Mouse (Mus musculus) left cerebral cortex, adult 8-10 months (tissue): ENCODE measurements around the gene Col23a1. TPM values are rescaled to one million over a fixed set of nuclear protein-coding genes. Genes with fewer than 3 reads are reported as not detected.
A peak's percentile ranks its signal among the peaks of the same experiment; 100 is the strongest.
"Not testable (repeated sequence)": the region's sequence is repeated elsewhere in the genome, so short reads cannot be mapped to it uniquely, and the experiment has no call there.

Experiments
- DNase-seq, 2 experiments: peaks; one replicate each; pipeline ENCODE4 v3.0.0; 2022; ENCODE audit warnings: low spot score in 2 of 2
- total RNA-seq, 4 experiments: library from RNA; stranded (reverse); gene quantifications; 2 replicates each; pipeline ENCODE4 v1.2.4; 2022

Gene Col23a1
- total RNA-seq, 4 experiments from 2014 or later: 8.0 to 11.0 (median 9.0) TPM

DNA sequence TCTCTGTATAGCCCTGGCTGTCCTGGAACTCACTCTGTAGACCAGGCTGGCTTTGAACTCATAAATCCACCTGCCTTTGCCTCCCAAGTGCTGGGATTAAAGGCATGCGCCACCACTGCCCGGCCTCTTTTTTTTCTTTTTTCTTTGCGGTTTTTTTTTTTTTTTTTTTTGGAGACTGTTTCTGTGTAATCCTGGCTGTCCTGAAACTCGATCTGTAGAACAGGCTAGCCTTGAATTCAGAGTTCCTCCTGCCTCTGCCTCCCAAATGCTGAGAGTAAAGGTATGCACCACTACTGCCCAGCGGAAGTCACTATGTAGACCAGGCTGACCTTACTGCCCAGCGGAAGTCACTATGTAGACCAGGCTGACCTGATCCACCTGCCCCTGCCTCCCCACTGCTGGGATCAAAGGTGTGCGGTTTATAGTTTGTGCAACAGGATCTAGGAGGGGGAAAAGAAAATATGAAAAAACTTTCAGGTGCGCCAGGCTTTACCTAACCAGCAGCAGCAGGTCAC lies 329.2 kb downstream of the Col23a1 start:
- DNase-seq: no peak

DNA sequence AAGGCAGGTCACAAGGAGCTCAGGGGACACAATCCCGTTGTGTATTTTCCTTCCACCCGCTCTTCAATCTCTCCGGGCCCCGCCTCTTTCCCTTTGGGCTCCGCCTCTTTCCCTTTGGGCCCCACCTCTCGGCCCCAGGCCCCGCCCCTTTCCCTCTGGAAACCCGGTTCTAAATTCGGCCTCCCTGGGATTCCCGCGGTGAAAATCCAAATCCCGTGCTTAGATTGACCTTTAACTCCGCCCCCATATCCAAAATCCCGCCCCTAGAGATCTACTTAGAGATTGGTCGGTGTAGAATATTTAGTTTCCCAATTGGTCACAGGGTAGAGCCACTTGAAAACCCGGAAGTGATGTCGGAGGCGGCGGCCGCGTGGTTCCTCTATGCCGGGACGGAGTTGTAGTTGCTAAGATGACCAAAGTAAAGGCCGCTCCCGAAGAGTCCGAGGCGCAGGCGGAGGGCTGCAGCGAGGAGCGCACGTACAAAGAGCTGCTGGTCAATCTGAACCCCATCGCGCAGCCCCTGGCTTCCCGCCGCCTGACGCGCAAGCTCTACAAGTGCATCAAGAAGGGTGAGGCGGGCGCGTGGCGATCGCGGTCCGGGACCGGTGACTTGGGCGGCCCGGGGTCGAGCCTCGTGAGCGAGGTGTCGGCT lies 329.8 kb downstream of the Col23a1 start, which contains the start of gene Nhp2:
Nhp2 (plus strand) TSS at position 327 of the 652 bp plus-strand sequence.
- peak; percentile 79 to 95 for DNase-seq

DNA sequence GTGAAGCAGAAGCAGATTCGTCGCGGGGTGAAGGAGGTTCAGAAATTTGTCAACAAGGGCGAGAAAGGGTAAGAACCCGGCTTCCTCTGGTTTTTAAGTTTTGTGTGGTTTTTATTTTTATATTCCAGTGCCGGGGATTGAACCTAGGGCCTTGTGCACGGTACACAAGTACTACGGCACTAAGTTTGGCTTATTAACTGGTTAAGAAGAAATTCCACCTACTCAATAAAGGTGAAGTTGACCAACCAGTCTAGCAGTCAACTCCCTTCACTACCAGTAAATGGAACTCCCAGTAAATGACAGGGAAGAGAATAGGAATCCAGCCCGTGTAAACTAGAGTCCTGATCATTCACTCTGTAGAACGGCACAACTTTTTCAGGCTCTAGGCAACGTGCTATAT lies 330.4 kb downstream of the Col23a1 start:
- DNase-seq: no peak

DNA sequence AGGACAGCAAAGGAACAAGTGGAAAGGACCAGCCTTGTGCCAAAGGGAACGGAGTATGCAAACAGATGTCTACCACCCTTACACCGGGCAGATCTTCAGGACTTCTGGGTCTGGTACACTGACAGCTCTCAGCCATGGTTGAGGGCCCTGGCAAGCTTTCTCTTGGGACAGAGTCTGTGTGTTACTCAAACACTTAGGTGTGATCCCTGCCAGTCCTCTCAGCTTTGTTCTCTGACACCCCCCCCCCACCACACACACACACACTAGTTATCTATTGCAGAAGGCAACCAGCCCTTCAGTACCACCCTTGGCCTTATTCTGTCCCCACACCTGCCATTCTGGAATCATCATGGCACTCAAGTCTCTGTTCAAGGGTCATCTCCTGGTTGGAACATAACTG lies 332.1 kb downstream of the Col23a1 start:
- no peak for DNase-seq

DNA sequence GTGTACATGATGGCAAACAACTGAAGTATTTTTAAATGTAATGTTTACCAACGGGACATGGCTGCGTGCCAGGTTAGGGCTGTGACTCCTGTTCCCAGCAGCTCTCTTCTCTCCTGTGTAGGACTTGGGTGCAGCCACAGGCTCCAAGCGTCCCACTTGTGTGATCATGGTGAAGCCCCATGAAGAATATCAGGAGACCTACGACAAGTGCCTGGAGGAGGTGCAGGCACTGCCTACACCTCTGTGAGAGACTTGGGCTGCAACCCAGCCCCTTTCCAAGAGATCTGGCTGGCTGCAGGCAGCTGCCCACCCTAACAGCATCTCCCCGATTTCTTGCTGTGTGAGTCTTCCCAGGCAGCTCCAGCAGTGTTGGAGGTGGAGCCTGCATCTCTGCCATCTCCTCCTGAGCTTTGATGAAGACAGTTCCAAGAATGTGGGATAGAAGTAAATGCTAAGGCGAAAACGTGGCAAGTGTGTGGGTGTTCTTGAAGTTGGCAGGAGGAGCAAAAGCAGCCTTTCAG lies 333.3 kb downstream of the Col23a1 start:
- peak in 1 of 2 experiments; percentile 92 for DNase-seq

DNA sequence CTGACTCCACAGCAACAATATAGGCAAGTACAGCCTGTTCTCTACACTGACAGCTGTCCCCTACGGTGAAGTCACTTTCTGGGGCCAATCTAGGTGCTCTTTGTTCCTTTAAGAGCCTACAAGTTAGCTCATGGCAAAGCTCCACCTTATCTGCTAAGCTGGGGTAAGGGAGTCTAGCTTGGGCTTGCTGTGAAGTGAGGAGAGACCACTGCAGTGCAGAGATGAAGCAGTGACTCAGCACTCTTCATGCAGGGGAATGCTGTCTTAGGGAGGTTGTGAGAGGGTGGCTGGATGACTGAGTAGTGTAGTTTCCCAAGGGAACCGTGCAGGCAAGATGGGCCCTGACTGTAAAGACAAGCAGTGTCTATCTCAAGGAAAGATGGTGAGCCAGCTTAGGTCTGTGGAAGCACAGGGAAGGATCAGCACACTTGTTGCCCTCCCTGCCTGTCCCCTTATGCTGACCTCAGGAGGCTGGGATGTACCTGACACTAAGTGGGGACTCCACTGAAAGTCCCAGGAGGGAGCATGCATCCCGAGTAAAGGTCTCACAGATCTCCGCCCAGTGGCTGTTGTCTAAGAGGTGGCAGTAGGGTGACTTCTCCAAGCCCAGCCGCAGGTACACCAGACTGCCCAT lies 335.6 kb downstream of the Col23a1 start:
- DNase-seq: no peak

DNA sequence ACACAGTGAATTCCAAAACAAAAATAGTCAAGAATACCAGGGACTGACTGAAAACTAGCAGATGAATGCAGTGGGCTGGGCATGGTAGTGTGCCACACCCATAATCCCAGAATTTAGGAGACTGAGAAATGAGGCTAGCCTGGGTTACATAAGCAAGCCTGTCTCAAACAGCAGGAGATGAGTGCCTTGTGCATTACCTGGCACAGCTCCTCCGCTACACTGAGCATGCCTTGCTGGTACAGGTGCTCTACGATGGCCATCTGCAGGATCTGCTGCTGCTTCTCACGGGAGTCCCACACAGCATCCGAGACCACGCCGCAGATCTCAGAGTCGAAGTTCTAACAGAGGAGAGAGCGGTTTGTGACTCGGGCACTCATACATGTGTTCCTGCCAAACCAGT lies 337.7 kb downstream of the Col23a1 start:
- DNase-seq: peak in 1 of 2 experiments; percentile 61

DNA sequence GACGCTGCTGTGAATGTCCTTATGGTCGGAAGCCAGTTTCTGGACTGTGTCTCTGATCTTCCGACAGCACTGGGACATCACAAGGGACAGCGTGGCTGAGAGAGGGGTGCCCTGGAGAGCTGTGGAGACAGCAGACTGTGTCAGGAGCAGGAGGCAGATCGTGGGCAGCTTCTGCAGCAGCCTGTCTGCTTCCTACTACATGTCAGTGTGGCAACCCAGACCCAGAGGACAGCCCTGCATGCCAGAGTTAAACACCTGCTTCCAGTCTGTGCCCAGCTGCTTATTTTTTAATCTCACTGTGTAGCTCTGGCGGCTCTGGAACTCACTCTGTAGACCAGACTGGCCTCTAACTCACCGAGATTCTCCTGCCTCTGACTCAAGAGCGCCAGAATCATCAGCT lies 338.2 kb downstream of the Col23a1 start:
- no peak for DNase-seq

DNA sequence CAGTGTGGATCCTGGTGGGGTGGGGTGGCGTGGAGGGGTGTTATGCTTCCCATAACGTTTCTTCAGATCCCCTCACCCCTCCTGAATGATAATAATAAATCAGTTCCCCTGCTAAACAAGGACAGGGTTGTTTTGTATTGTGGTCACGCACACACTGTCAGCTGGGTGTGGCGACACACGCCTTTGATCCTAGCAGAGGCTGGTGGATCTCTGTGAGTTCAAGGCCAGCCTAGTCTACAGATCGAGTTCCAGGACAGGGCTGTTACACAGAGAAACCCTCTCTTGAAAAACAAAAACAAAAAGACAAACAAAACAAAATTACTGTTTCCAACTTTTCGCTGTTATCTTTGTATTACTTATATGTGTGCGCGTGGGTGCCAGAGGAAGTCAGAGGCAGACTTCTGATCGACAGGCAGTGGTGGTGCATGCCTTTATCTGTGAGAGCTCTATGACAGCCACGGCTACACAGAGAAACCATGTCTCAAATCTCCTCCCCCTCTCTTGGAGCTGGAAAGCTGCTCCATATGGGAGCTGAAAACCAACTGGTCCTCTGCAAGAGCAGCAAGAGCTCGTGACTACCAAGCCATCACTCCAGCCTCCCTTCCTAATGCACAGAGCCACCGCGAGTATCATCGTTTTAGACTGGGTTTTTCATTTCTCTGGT lies 340.1 kb downstream of the Col23a1 start:
- peak in 1 of 2 experiments; percentile 81 for DNase-seq

DNA sequence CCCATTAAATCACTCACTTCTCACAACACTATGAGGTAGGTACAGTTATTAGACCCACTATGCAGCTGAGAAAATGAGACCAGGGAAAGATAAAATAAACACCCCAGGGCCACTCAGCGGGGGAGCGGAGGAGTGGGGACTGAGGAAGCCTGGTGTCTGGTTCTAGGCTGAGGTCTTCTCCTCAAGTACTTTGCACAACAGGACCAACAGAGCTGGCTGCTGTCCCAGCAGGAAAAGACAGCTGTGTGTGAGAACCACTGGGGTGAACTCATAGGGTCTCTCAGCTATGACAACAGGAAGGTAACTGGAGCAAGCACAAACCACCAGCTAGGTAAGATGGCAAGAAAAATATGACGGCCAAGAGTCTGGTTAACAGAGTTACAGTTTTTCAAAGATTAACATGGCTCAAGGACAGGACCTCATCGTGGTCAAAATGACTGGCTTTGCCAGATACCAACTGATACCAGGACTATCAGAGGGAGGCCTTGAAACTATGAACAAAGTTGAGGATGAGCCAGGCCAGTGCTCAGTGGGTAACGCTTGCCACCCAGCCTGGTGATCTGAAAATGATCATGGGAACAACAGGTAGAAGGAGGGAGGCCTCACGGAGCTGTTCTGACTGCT lies 342.5 kb downstream of the Col23a1 start:
- DNase-seq: no peak

DNA sequence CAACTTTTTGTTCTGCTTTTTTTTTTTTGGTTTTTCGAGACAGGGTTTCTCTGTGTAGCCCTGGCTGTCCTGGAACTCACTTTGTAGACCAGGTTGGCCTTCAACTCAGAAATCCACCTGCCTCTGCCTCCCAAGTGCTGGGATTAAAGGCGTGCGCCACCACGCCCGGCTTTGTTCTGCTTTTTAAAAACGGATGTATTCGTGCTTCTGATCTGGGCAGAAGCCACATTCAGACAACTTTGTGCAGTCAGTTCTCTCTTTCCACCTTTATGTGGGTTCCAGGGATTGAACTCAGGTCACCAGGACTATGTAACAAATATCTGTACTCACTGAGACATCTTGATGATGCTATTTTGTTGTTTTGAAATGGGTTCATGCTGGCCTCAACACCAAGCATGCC lies 343.5 kb downstream of the Col23a1 start:
- DNase-seq: not testable (repeated sequence)

Other genes with a start within 250 kb of the Col23a1 start
- not detected for gene Olfr1375, start 241.8 kb upstream of the Col23a1 start, total RNA-seq
- gene Zfp354a, start 230.7 kb upstream of the Col23a1 start, total RNA-seq: 1 to 10 TPM; 9.1 to 9.7 (median 9.2) TPM
- not detected for gene Gm12569, start 69.4 kb upstream of the Col23a1 start, total RNA-seq
- gene Clk4, start 28.2 kb upstream of the Col23a1 start, total RNA-seq: 100 to 1,000 TPM in 2 of 4 experiments, 10 to 100 TPM in 2; 92.1 to 119 (median 102) TPM
- gene BC049762, start 26.9 kb upstream of the Col23a1 start, total RNA-seq: not detected